Mouse (Mus musculus) spleen, adult 2 months (tissue): Measurements from ENCODE around the gene Pnpla3.

ENCODE experiments used
- CTCF ChIP-seq: fragments of 200-500 bp; IDR thresholded peaks from 2 replicates; pipeline ENCODE4 v1.5.1; 2011; ENCODE audit warnings: mild to moderate bottlenecking, inconsistent platforms; ENCODE audit not compliant: insufficient read depth, insufficient read length, insufficient replicate concordance; ENCODE audit errors: extremely low read depth
- POLR2A ChIP-seq: fragments of 200-500 bp; IDR thresholded peaks from 2 replicates; pipeline ENCODE4 v1.6.1; 2011; ENCODE audit warnings: low read depth, low read length, inconsistent platforms

DNA sequence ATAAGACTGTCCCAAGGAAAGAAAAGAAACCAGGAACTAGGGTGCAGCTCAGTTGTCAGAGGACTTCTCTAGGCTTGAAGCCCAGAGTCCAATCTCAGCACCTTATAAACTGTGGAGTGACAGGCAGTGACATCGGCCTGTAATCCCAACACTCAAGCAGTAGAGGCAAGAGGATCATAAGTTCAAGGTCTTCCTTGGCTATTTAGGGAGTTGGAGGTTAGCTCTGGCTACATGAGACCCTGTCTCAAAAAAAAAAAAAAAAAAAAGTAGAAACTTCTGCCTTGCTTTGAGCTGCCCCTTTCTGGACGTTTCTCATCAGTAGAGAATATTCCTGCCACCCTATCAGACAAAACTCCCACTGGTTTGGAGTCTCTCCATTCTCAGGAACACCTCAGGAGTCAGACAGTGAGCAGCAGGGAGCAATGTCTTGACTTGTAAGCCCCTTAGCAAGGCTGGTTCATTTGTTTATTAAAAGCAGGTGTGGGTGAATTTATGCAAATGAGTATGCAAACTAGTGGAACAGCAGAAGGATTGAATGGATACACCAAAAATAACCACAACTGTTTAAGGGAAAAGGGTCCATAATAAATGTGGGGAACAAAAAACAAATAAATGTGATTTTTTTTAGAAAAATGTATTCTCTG, 21.4 kb downstream of the Pnpla3 start:
- TF ChIP-seq CTCF, result no peak
- TF ChIP-seq POLR2A, result no peak
